Mouse (Mus musculus) lung, postnatal 0 days (tissue): ENCODE data around the gene Ldlrap1.

Experiments used
- CTCF ChIP-seq: IDR thresholded peaks from 2 replicates; pipeline ENCODE4 v1.5.1; 2016; ENCODE audit warnings: antibody characterized with exemption, mild to moderate bottlenecking
- EP300 ChIP-seq: IDR thresholded peaks from 2 replicates; pipeline ENCODE4 v1.6.1; 2016; ENCODE audit warnings: antibody characterized with exemption, mild to moderate bottlenecking, control low read depth

GRCm38 (mm10) chr4:134776246-134776645 is 8.4 kb upstream of the Ldlrap1 start:
- TF ChIP-seq CTCF, result no peak
- no peak for TF ChIP-seq EP300
